Mouse (Mus musculus): ENCODE results near the gene Dnase2a. TPM values are rescaled to one million over a fixed set of nuclear protein-coding genes. Genes with fewer than 3 reads are reported as not detected.
A peak's percentile ranks its signal among the peaks of the same experiment; 100 is the strongest.
"Not testable (repeated sequence)": the region's sequence is repeated elsewhere in the genome, so short reads cannot be mapped to it uniquely, and the experiment has no call there.

Dnase2a gene
- polyA plus RNA-seq, 1 experiment from 2014 or later = 8.7 TPM

DNA sequence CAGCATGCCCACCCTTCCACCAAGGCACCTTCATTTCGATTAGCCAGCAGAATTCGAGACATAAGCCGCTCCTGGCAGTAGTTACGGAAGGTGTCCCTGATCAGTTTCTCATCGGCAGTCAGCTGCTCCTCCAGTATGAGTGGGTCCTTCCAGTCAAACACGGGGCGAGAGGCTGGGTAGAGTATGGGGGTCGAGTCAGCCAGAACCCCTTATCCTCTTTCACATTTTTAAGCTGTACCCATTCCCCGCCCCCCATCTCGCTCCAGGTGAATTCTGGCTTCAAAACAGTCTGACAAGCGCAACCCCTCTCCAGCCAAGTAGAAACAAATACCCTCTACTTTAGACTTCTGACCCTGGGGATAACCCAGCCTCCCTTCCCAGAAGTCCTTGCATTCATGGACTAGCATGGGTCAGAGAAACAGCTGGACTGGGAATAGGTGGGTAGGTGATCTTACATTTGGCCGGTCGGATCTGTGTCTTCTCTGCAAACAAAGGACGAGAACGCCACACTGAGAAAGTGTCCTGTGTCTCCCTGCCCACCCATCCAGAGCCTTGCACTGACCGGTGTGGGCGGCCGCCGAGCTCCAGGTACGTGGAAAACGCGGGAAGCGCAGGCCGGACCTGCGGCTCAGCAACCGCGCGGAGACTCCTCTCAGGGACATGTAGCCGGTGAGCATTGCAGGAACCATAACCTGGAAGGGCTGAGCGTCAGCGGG lies 15.2 kb upstream of the Dnase2a start:
- peak; percentile 73 for ATAC-seq
- Histone ChIP-seq H3K4me3 (replicated peaks) (peak overlapping the region; percentile 78), H3K4me2 (replicated peaks) (peak overlapping the region; percentile 81), H3K4me1 (replicated peaks) (0 out of 2 replicates have a peak, but pooled peaks cover 9% of the 10 kb centered on the region), H3K27ac (no peak overlapping the region; the same call in 1 of the 2 replicates), H3K9ac (peak overlapping the region; percentile 79), H3K36me3 (no peaks in the 10 kb centered on the region; the same call in 1 of the 2 replicates), H3K27me3 (replicated peaks) (no peaks in the 10 kb centered on the region), H3K9me3 (no peaks in the 10 kb centered on the region)
- 10% methylated on average over 31 of the region's 31 CpGs for WGBS

DNA sequence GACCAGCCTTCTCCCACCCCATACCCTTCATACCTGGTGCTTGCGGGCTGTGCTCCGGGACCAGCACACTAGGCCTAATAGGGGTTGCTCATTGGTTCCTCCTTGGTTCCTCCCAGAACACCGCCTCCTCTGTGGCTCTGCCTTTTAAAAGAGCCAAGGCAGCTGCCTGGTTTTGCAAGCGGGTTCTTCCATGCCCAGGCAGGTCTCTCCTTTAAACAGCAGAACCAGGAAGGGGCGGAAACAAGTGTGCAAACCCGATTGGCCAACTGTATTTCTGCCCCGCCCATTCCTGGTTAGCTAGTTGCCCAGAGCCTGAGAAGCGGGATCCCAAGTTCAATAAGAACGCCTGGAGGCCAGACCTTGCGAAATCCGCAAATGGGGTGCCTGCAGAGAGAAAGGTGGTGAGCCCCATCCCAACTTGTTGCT lies 14.6 kb upstream of the Dnase2a start, which contains the start of gene Gcdh:
Gene Gcdh, minus strand, starts transcription at position 213 of the 426 bp plus-strand sequence.
- no peaks in the 10 kb centered on the region; the same call in 1 of the 2 replicates for H3K36me3 ChIP-seq
- WGBS = 0% methylated on average over 11 of the region's 11 CpGs
- H3K27ac ChIP-seq = no peak within 1 kb of the TSS; the same call in 1 of the 2 replicates
- H3K4me1 ChIP-seq (replicated peaks) = 0 out of 2 replicates have a peak, but pooled peaks cover 9% of the 10 kb centered on the region
- H3K27me3 ChIP-seq (replicated peaks) = no peaks in the 10 kb centered on the region
- peak within 1 kb of the TSS; percentile 78 for H3K4me3 ChIP-seq (replicated peaks)
- H3K9ac ChIP-seq = peak within 1 kb of the TSS; percentile 79
- peak within 1 kb of the TSS; percentile 81 for H3K4me2 ChIP-seq (replicated peaks)
- H3K9me3 ChIP-seq = no peaks in the 10 kb centered on the region
- ATAC-seq = peak; percentile 100

DNA sequence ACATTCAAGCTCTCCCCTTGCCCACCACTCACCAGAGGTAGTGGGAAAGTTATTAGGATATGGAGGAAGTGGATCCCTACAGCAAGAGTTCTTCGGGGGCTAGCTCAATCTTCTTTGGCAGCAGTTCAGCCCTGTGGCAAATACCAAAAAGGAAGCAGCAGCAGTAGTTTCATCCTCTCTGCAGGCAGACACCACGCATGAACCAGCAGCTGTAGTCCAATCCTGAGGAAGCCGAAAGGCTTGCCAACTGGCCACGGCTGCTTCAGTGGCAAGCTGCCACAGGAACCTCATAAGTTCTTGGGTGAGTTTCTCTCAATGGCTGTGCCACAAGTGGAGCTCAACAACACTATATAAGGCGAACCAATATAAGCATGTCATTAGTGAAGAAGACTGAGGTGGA lies 12.4 kb upstream of the Dnase2a start:
- WGBS = 87% methylated on average over 5 of the region's 5 CpGs
- H3K4me3 ChIP-seq (replicated peaks) = no peak overlapping the region
- no peak for ATAC-seq

DNA sequence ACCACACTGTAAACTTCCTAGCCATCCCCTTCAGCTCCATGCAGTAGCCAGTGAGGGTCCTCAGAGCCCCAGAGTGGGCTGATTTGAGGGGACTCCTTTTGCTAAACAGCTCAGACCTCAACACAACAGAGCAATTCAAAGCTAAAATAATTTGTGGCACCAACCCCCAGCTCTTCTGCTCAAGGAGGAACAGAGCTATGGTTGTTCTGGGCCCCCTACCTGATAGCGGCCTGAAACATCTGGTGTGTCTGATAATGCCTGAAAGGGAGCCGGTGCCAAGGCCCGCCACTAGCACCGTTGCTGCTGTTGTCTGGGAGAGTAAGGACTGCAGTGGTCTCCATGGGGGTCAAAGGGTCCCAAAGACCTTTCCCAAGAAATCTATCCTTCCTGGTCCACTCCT lies 7.3 kb upstream of the Dnase2a start:
- no peak for ATAC-seq
- 66% methylated on average over 4 of the region's 4 CpGs for WGBS
- Histone ChIP-seq H3K27ac (no peak overlapping the region), H3K27me3 (replicated peaks) (no peaks in the 10 kb centered on the region), H3K4me2 (replicated peaks) (no peak overlapping the region), H3K4me1 (replicated peaks) (peaks cover 6% of the 10 kb centered on the region), H3K9ac (no peak overlapping the region), H3K4me3 (replicated peaks) (no peak overlapping the region), H3K36me3 (no peaks in the 10 kb centered on the region), H3K9me3 (no peaks in the 10 kb centered on the region)

More for the DNA sequence above, 12.4 kb upstream of the Dnase2a start:
- H3K4me2 ChIP-seq (replicated peaks) = no peak overlapping the region
- no peaks in the 10 kb centered on the region for H3K9me3 ChIP-seq
- no peaks in the 10 kb centered on the region for H3K27me3 ChIP-seq (replicated peaks)
- H3K9ac ChIP-seq = no peak overlapping the region
- H3K36me3 ChIP-seq = no peaks in the 10 kb centered on the region
- H3K4me1 ChIP-seq (replicated peaks) = 0 out of 2 replicates have a peak, but pooled peaks cover 9% of the 10 kb centered on the region
- H3K27ac ChIP-seq = no peak overlapping the region

DNA sequence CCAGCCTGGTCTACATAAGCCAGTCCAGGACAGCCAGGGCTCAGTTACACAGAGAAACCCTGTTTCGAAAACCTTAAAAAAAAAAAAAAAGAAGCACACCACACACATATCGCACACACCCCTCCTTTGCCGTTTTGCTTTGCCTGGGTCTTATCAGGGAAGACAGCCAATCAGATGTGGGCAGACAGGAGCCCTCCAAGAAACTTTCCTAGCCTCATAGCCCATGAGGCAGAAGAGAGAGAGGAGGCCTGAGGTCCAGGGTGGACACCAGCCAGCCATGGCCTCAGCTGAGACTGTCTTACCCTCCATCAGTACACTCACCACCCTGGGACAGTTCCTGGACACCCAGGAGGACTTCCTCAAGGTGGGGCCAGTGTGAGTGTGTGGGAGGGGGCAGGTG lies 6.6 kb upstream of the Dnase2a start, which contains the start of gene Klf1:
Gene Klf1, plus strand, starts transcription at position 177 of the 400 bp plus-strand sequence.
- ATAC-seq = no peak; the same call in 1 of the 2 replicates
- Histone ChIP-seq H3K36me3 (no peaks in the 10 kb centered on the region), H3K27me3 (replicated peaks) (no peaks in the 10 kb centered on the region), H3K4me3 (replicated peaks) (peak within 1 kb of the TSS; percentile 56), H3K4me1 (replicated peaks) (peaks cover 6% of the 10 kb centered on the region), H3K4me2 (replicated peaks) (peak within 1 kb of the TSS; percentile 88), H3K27ac (peak within 1 kb of the TSS; percentile 83), H3K9me3 (no peaks in the 10 kb centered on the region), H3K9ac (peak within 1 kb of the TSS; percentile 84)
- WGBS = 74% methylated on average over 3 of the region's 3 CpGs

DNA sequence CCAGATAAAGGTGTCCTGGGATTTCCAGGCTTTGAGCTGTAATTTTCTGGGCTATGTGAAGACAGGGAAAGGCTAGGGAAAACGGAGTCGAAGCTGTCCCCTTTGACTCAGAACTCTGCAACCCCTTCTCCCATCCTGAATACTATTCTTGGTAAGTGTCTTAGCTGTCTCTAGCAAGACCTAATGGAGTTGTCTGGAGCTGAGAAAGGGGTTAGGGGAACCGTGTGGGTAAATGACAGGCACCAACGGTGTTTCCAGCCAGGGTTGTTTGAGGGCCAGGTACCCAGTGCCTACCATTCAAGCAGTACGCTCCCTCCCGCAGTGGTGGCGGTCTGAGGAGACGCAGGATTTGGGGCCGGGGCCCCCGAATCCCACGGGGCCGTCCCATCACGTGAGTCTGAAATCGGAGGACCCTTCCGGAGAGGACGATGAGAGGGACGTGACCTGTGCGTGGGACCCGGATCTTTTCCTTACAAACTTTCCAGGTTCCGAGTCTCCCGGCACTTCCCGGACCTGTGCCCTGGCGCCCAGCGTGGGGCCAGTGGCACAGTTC lies 5.9 kb upstream of the Dnase2a start:
- 3% methylated on average over 24 of the region's 24 CpGs for WGBS
- no peaks in the 10 kb centered on the region for H3K9me3 ChIP-seq
- H3K27ac ChIP-seq = peak overlapping the region; percentile 83
- peak overlapping the region; percentile 56 for H3K4me3 ChIP-seq (replicated peaks)
- H3K9ac ChIP-seq = peak overlapping the region; percentile 84
- no peaks in the 10 kb centered on the region for H3K27me3 ChIP-seq (replicated peaks)
- ATAC-seq = peak; percentile 14
- peak overlapping the region; percentile 88 for H3K4me2 ChIP-seq (replicated peaks)
- peaks cover 6% of the 10 kb centered on the region for H3K4me1 ChIP-seq (replicated peaks)
- no peaks in the 10 kb centered on the region for H3K36me3 ChIP-seq

DNA sequence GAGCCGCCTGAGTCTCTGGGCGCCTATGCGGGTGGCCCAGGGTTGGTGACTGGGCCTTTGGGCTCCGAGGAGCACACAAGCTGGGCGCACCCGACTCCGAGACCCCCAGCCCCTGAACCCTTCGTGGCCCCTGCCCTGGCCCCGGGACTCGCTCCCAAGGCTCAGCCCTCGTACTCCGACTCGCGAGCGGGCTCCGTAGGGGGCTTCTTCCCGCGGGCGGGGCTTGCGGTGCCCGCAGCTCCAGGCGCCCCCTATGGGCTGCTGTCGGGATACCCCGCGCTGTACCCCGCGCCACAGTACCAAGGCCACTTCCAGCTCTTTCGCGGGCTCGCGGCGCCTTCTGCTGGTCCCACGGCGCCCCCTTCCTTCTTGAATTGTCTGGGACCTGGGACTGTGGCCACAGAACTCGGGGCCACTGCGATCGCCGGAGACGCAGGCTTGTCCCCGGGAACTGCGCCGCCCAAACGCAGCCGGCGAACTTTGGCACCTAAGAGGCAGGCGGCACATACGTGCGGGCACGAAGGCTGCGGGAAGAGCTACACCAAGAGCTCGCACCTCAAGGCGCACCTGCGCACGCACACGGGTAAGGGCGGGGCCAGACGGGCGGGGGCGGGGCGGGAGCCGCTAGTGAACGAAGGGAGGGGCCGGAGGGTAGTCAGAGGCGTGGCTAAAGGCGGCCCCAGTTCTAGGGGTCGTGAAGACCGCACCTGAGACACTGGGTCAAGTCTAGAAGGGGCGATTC lies 5.3 kb upstream of the Dnase2a start:
- peak; percentile 94 for ATAC-seq
- H3K4me3 ChIP-seq (replicated peaks) = peak overlapping the region; percentile 56
- under 1% methylated on average over 68 of the region's 68 CpGs for WGBS
- no peaks in the 10 kb centered on the region for H3K36me3 ChIP-seq
- H3K27ac ChIP-seq = peak overlapping the region; percentile 83
- H3K9me3 ChIP-seq = no peaks in the 10 kb centered on the region
- peak overlapping the region; percentile 88 for H3K4me2 ChIP-seq (replicated peaks)
- no peaks in the 10 kb centered on the region for H3K27me3 ChIP-seq (replicated peaks)
- H3K4me1 ChIP-seq (replicated peaks) = peaks cover 6% of the 10 kb centered on the region
- peak overlapping the region; percentile 84 for H3K9ac ChIP-seq

DNA sequence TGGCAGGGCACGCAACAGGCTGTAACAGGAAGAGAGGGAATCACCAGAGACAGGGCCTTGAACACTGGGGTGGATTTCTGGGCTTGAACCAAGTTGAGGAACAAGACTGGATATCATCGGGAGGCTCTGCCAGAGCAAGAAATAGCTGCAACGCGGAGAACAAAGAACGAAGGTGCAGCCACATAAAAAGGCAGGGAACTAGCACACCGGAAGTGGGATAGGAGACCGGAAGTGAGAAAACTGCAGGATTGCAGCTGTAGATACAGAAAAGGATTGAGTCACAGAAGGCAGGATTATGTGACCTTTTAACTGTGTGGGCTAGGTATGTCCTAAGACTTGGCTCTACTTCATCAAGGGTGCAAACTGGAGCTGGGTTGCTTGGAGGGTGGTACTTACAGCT lies 4.0 kb upstream of the Dnase2a start:
- no peaks in the 10 kb centered on the region for H3K36me3 ChIP-seq
- no peaks in the 10 kb centered on the region for H3K27me3 ChIP-seq (replicated peaks)
- no peak overlapping the region for H3K9ac ChIP-seq
- H3K27ac ChIP-seq = no peak overlapping the region
- H3K9me3 ChIP-seq = no peaks in the 10 kb centered on the region
- peaks cover 6% of the 10 kb centered on the region for H3K4me1 ChIP-seq (replicated peaks)
- H3K4me2 ChIP-seq (replicated peaks) = no peak overlapping the region
- H3K4me3 ChIP-seq (replicated peaks) = no peak overlapping the region
- no peak for ATAC-seq
- WGBS = 89% methylated on average over 7 of the region's 7 CpGs

DNA sequence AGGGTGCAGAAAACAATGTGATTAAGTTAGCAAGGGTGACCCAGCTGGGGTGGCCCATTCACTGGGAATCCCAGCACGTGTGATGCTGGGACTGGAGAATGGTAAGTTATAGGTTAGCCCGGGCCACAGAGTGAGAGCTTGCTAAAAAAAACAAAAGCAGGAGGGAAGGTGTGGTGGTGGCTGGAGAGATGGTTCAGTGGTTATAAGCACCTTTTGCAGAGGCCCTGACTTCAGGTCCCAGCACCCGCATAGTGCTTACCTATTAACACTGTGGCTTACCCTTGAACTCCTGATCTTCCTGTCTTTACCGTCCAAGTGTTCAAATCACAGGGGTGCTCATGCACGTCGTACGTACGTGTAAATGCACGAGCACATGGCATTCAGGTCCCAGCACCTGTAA lies 1.3 kb upstream of the Dnase2a start:
- Histone ChIP-seq H3K9me3 (no peaks in the 10 kb centered on the region), H3K4me3 (replicated peaks) (no peak overlapping the region), H3K36me3 (no peaks in the 10 kb centered on the region), H3K27ac (no peak overlapping the region), H3K4me2 (replicated peaks) (no peak overlapping the region), H3K9ac (no peak overlapping the region), H3K4me1 (replicated peaks) (peaks cover 6% of the 10 kb centered on the region), H3K27me3 (replicated peaks) (peaks cover 17% of the 10 kb centered on the region)
- ATAC-seq = no peak
- 91% methylated on average over 9 of the region's 9 CpGs for WGBS

DNA sequence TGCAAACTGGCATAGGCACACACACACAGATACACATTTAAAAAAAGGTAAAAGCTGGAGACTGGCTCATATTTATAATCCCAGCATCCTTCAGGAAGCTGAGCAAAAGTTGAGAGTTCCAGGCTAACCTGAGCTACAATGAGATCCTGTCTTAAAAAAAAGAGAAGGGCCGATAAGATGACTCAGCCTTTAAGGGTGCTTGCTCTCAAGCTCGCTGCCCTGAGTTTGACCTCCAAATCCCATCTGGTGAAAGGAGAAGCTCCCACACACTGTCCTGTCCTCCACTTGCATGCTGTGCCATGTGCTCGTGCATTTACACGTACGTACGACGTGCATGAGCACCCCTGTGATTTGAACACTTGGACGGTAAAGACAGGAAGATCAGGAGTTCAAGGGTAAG lies 867 bp upstream of the Dnase2a start:
- Histone ChIP-seq H3K4me1 (replicated peaks) (peaks cover 7% of the 10 kb centered on the region), H3K9ac (no peak overlapping the region), H3K4me2 (replicated peaks) (no peak overlapping the region), H3K27ac (no peak overlapping the region), H3K36me3 (no peaks in the 10 kb centered on the region), H3K4me3 (replicated peaks) (no peak overlapping the region), H3K9me3 (no peaks in the 10 kb centered on the region), H3K27me3 (replicated peaks) (peaks cover 22% of the 10 kb centered on the region)
- 78% methylated on average over 8 of the region's 8 CpGs for WGBS
- no peak for ATAC-seq

DNA sequence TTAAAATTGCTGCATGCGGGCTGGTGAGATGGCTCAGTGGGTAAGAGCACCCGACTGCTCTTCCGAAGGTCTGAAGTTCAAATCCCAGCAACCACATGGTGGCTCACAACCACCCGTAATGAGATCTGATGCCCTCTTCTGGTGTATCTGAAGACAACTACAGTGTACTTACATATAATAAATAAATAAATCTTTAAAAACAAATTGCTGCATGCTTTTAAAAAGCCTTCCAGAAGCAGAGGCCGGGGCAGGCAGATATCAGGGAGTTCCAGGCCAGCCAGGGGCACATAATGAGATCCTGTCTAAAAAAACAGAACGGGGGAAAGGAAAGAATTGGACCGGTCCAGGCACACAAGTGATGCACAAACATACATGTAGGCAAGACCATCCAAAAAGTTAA lies 381 bp upstream of the Dnase2a start:
- 28% methylated on average over 7 of the region's 7 CpGs for WGBS
- not testable (repeated sequence) for H3K27ac ChIP-seq, ATAC-seq, H3K36me3 ChIP-seq, H3K9me3 ChIP-seq, H3K9ac ChIP-seq
- H3K4me3 ChIP-seq (replicated peaks) = peak overlapping the region; percentile 50
- H3K4me2 ChIP-seq (replicated peaks) = peak overlapping the region; percentile 93
- H3K4me1 ChIP-seq (replicated peaks) = peaks cover 11% of the 10 kb centered on the region; the same call in 1 of the 2 replicates
- peaks cover 27% of the 10 kb centered on the region for H3K27me3 ChIP-seq (replicated peaks)

DNA sequence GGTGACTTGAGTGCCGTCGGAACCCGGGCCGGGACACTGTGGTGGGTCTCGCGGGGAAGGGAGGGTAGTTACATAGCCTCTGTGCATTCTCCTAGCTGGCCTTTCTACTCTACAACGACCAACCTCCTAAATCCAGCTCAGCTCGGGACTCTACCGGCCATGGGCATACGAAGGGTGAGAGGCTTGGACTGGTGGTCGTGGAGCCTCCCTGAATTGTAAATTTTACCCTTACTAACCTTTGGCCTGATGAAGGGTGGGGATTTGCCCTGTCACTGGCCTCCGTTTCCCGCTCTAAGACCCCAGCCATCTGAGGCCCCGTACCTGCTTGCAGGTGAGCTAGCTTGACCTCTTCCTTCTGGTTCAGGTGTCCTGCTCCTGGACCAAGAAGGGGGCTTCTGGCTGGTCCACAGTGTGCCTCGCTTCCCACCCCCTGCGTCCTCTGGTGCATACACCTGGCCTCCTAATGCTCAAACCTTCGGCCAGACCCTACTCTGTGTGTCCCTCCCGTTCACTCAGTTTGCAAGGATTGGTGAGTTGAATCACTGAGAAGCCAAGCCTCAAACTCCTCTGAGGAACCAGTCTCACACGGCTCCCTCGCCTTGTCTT lies 905 bp downstream of the Dnase2a start:
- Histone ChIP-seq H3K4me1 (replicated peaks) (peaks cover 8% of the 10 kb centered on the region; the same call in 1 of the 2 replicates), H3K27me3 (replicated peaks) (peaks cover 30% of the 10 kb centered on the region), H3K36me3 (no peaks in the 10 kb centered on the region), H3K9me3 (no peaks in the 10 kb centered on the region), H3K27ac (no peak overlapping the region), H3K9ac (peak overlapping the region; percentile 63), H3K4me2 (replicated peaks) (peak overlapping the region; percentile 93), H3K4me3 (replicated peaks) (peak overlapping the region; percentile 50)
- WGBS = 50% methylated on average over 20 of the region's 20 CpGs
- no peak for ATAC-seq

All from intestine, embryonic 15.5 days (tissue).